Mouse (Mus musculus) stomach, adult 2 months (tissue): ENCODE measurements around the gene Epm2a. TPM values are rescaled to one million over a fixed set of nuclear protein-coding genes. Genes with fewer than 3 reads are reported as not detected.

Experiments
- polyA plus RNA-seq: library from polyadenylated mRNA; depleted of rRNA; stranded (reverse); fragments of >200 nt; gene quantifications from 2 replicates; pipeline ENCODE4 v1.2.3, GENCODE M21; 2012; rRNA removed

The Epm2a gene
- polyA plus RNA-seq = 2.4 and 7.3 TPM in 2 replicates

DNA sequence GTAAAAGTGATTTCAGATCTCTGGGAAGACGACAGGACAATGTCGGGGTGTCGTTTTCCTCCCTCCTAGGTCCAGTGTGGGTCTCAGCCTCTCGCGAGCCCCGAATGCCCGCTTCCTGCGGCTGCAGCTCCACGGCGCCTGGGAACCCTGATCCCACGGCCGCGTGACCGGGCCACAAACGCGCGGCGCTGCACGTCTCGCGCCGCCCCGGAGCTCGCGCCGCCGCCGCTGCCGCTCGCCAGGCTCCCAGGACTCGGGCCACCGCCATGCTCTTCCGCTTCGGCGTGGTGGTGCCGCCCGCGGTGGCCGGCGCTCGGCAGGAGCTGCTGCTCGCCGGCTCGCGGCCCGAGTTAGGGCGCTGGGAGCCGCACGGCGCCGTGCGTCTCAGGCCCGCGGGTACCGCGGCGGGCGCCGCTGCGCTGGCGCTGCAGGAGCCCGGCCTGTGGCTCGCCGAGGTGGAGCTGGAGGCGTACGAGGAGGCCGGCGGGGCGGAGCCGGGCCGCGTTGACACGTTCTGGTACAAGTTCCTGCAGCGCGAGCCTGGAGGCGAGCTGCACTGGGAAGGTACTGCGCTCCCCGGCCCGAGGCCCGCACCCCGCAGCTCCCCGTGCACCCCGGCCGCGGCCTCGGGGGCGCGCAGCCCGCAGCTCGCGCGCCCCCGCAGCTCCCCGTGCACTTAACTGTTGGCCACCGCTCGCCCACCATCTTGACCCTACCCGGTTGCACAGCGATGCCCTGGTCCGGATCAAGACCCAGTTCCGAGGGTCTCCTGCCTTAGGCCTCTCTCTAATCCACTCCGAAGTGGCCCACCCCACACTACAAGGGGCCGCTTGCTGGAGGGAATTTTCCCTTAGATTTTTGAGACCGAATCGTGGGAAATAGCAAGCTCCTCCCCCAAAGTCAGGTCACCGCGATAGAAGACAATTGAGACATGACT, at the start of gene Epm2a:
Epm2a (plus strand) TSS at position 200 of the 937 bp plus-strand sequence.

Other genes with a start within 250 kb of the Epm2a start
- 0.18 and 0.58 TPM in 2 replicates for gene Shprh, start 194.0 kb upstream of the Epm2a start, polyA plus RNA-seq
- gene Fbxo30, start 62.1 kb upstream of the Epm2a start, polyA plus RNA-seq = 0.61 TPM in 2 replicates